Mouse (Mus musculus): ENCODE data around the gene Vdac2. TPM values are rescaled to one million over a fixed set of nuclear protein-coding genes. Genes with fewer than 3 reads are reported as not detected.
A peak's percentile ranks its signal among the peaks of the same experiment; 100 is the strongest.

The Vdac2 gene
- polyA plus RNA-seq, 1 experiment from 2014 or later: 264 TPM

DNA sequence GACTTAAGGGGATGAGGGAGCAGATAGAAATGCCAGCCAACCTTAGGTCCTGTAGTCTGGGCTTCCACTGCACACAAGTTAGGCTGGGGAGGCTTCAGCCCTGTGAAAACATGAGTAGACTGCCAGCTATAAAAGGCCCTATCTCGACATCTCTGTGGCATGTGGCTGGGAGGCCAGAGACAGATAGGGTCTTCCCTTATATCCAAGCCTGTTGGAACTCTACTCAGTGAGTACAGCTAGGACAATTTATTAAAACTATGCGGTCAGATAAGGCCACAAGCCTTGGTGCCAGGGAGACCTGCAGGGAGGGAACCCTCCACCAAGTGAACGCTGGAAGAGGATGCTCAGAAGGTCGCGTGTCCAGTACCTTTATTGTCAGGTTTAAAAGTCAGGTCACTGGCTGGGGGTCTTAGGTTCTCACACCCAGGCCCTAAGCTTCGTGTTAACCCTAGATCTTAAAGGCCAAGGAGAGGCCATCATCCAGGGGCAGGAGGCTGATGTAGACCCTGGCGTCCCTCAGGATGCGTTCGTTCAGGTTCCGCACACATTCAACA lies 21.9 kb downstream of the Vdac2 start:
- no peak for ATAC-seq (ENCODE audit: insufficient read depth, low FRiP score, low read depth)
- Histone ChIP-seq H3K9ac (no peak overlapping the region; the same call in 1 of the 2 replicates), H3K9me3 (no peaks in the 10 kb centered on the region), H3K4me2 (peak overlapping the region; percentile 97), H3K4me3 (replicated peaks) (peak overlapping the region; percentile 60), H3K27me3 (replicated peaks) (no peaks in the 10 kb centered on the region), H3K36me3 (peaks cover 35% of the 10 kb centered on the region), H3K4me1 (peaks cover 24% of the 10 kb centered on the region), H3K27ac (peak overlapping the region; percentile 79)
- WGBS: 21% methylated on average over 10 of the region's 10 CpGs

DNA sequence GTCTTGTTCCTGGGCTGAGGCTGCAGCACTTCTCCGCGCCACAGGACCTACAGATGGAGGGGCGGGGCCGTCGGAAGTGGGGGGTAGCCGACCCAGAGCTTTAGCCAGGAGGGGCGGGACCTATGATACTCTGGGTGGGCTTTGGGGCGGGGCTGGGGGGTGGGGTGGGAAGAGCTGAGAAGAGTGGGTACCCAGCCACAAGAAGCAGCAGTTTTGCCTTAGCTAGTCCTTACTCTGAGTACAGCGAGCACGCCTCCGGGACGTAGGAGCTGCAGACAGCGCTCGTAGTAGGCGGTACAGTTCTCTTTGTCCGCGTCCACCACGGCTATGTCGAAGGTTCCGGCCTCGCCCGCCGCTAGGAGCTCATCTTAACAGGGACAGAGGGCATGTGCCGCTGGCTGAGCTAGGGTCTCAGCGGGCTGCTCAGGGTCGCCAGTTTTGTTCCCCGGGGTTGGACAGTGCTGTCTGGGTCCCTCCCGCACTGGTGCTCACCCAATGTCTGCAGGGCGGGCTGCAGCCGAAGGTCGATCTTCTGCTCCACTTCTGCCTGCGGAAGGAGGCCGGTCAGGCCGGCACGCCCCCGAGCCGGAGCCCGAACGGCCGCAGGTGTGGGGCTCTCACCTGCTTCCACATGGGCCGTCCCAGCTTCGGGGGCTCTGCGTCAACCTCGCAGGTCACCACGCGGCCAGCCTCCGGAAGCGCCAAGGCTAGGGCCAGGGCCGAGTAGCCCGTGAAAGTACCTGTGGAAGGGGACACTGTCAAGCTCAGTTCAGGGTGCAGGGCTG lies 22.5 kb downstream of the Vdac2 start:
- H3K36me3 ChIP-seq: peaks cover 28% of the 10 kb centered on the region
- peak overlapping the region; percentile 40 for H3K9ac ChIP-seq
- peaks cover 24% of the 10 kb centered on the region for H3K4me1 ChIP-seq
- H3K9me3 ChIP-seq: no peaks in the 10 kb centered on the region
- H3K4me2 ChIP-seq: peak overlapping the region; percentile 97
- peak overlapping the region; percentile 60 for H3K4me3 ChIP-seq (replicated peaks)
- ATAC-seq (ENCODE audit: insufficient read depth, low FRiP score, low read depth): peak; percentile 36
- H3K27ac ChIP-seq: peak overlapping the region; percentile 79
- under 1% methylated on average over 50 of the region's 50 CpGs for WGBS
- H3K27me3 ChIP-seq (replicated peaks): no peaks in the 10 kb centered on the region

DNA sequence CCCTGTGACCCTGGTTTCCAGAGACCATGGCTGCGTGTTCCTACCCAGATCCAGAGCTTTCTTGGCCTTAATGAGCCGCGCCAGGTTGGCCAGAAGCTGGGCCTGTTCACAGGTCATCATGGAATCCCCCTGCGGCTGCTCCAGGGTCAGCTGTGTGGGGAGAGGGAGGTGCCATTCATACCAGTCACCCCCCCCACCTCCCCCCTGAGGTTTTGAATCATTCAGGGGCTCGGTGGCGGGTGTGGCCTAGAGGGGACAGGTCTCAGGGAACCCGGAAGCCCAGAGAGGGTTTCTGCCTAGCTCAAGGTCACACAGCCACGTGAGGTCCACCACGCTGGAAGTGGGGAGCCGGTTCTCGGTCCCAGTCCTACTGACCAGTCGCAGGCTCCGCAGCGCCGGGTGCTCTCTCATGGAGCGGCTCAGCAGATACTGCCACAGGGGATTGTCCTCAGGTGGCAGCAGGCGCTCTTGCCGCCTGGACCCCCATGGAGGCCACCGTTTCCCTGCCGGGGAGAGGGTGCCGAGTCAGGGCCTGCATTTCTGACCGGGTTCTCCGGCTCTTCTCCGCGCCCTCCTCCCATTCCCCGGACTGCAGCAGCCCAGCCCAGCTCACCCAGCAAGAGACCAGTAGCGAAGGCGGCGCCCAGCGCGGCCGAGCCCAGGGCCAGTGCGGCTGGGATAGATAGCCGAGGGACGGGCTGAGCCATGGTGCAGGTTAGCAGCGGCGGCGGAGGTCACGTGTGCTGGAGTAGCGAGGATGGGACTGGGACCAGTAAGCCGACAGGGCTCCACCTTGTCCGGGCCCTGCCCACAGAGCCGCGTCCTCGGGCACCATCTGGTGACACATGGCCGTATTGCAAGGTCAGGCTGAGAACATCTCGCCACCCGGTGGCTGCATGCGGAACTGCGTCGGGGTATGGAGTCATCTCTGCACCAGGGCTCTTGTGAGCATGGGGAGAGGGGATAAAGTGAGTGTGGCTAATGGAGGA lies 23.4 kb downstream of the Vdac2 start, which contains the start of gene Comtd1:
Gene Comtd1, minus strand, starts transcription at position 812 of the 989 bp plus-strand sequence.
- Histone ChIP-seq H3K4me2 (peak within 1 kb of the TSS; percentile 97), H3K36me3 (peaks cover 20% of the 10 kb centered on the region), H3K27ac (peak within 1 kb of the TSS; percentile 79), H3K27me3 (replicated peaks) (no peaks in the 10 kb centered on the region), H3K4me1 (peaks cover 25% of the 10 kb centered on the region), H3K9ac (peak within 1 kb of the TSS; percentile 40), H3K4me3 (replicated peaks) (peak within 1 kb of the TSS; percentile 60), H3K9me3 (no peaks in the 10 kb centered on the region)
- ATAC-seq (ENCODE audit: insufficient read depth, low FRiP score, low read depth): peak; percentile 93
- under 1% methylated on average over 51 of the region's 51 CpGs for WGBS

DNA sequence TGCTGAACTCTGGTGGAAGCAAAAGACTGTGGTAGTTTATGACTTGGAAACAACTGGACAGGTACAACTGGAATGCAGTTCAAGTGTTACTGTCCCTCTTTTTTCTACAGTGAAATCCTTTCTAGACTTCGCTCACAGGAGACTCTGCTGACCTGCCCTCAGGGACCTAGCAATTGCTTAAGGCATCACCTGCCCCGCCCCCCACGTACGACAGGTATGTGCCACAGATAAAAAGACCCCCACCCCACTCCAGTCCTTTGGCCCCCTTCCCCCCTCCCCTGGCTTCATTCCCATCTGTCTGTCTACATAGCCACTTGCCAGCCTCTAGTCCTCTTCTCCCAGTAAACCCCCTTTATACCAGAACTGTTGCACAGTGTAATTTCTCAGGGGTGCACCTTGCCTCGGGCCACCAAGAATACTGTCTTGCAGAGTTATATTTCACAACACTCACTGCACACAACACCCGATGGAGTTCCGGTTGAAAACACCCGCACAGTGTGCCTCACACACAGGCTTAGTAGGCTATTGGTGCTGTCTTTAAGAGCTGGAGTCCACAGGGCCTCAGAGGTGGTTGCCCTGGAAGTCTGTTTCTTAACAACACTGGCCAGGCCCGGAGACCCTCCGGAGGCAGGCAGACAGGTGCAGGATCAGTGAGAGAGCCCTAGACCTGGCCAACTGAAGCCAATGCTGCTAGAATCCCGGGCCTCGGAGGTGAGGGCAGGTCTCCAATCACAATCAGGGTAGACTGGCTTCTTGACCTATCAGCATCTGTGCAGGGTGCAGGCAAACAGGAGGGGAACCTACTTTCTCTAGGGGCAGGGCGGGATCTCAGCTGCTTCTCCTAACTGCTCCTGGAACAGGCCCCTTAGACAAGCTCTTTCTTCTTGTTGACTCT lies 24.7 kb downstream of the Vdac2 start:
- Histone ChIP-seq H3K4me3 (replicated peaks) (no peak overlapping the region), H3K27me3 (replicated peaks) (no peaks in the 10 kb centered on the region), H3K4me2 (no peak overlapping the region), H3K9ac (no peak overlapping the region), H3K4me1 (peaks cover 33% of the 10 kb centered on the region), H3K9me3 (no peaks in the 10 kb centered on the region), H3K36me3 (peaks cover 10% of the 10 kb centered on the region; the same call in 1 of the 2 replicates), H3K27ac (no peak overlapping the region)
- 80% methylated on average over 13 of the region's 13 CpGs for whole genome bisulfite sequencing
- ATAC-seq (ENCODE audit: insufficient read depth, low FRiP score, low read depth): no peak

DNA sequence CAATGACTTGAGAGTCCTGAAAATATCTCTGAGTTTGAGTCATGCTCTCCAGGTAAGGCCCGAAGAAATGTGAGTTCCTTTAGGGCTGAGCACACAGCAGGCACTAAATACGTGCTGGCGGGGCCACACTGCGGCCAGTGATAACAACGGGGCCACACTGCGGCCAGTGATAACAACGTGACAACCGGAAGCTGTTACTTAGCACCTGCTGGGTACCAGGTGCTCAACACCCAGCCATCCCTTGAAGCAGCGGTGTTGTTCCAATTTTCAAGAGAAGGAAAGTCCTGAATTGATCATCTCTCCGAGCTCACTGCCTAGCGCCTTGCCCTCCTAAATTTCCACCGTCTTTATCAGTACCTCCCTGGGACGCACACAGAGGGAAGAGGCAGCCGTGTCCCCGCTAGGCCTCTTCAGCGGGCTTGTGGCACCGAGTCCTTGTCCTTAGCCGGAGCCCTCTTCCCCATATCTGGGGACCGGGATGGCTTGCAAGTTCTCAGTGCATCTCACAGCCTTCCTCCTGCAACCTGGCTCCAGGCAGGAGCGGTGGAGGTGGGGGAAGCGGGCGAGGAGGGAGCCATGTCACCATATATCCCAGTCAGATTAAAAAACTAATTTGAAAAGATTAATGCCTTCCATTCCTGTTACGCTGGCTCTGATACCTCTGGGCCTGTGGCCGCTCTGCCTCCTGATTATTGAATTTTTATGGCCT lies 25.5 kb downstream of the Vdac2 start:
- no peaks in the 10 kb centered on the region for H3K9me3 ChIP-seq
- ATAC-seq (ENCODE audit: insufficient read depth, low FRiP score, low read depth): 0 out of 2 replicates have a peak, but pooled peaks have one; percentile 13
- H3K36me3 ChIP-seq: peaks cover 5% of the 10 kb centered on the region; the same call in 1 of the 2 replicates
- no peak overlapping the region for H3K4me3 ChIP-seq (replicated peaks)
- H3K4me1 ChIP-seq: peaks cover 33% of the 10 kb centered on the region
- H3K9ac ChIP-seq: no peak overlapping the region
- H3K27ac ChIP-seq: no peak overlapping the region
- H3K27me3 ChIP-seq (replicated peaks): no peaks in the 10 kb centered on the region
- WGBS: 74% methylated on average over 24 of the region's 24 CpGs
- no peak overlapping the region for H3K4me2 ChIP-seq

DNA sequence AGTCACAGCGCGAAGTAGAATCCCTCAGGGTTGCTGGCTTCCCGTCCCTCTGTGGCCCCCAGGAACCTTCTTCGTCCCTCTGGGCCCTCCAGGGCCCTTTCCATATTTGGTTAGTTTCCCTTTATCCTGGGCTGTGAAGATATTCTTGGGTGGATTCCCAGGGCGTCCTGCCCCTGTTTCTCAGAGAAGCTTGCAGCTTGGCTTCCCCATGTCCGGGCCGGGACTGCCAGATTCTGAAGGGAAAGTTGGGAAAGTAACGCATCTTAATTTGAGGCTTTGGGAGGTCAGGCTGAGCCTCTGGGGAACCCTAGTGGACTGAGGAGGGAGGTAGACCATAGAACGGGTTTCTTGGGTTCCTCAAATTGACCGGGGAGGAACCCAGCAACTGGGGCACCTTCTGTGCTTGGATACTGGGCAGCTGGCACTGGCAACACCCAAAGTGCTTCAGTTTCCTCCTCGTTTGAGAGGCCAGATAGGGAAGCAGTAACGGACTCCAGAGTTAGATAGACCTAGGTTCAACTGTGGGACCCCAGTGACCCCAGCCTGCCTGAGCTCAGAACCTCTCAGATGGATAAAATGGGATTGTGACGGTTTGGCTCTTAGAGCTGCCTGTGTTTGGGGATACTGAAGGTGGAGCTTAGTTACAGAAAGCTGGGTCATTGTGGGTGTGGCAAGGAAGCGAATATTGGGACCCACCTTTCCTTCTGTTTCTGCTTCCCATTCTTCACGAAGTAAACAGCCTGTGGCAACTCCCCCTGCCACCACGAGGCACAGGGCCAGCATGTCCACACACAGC lies 27.2 kb downstream of the Vdac2 start:
- no peak overlapping the region for H3K27ac ChIP-seq
- H3K9me3 ChIP-seq: no peaks in the 10 kb centered on the region
- no peak overlapping the region for H3K4me2 ChIP-seq
- H3K9ac ChIP-seq: no peak overlapping the region
- 72% methylated on average over 16 of the region's 16 CpGs for WGBS
- no peaks in the 10 kb centered on the region for H3K36me3 ChIP-seq
- H3K27me3 ChIP-seq (replicated peaks): no peaks in the 10 kb centered on the region
- peaks cover 28% of the 10 kb centered on the region for H3K4me1 ChIP-seq
- no peak overlapping the region for H3K4me3 ChIP-seq (replicated peaks)
- no peak for ATAC-seq (ENCODE audit: insufficient read depth, low FRiP score, low read depth)

DNA sequence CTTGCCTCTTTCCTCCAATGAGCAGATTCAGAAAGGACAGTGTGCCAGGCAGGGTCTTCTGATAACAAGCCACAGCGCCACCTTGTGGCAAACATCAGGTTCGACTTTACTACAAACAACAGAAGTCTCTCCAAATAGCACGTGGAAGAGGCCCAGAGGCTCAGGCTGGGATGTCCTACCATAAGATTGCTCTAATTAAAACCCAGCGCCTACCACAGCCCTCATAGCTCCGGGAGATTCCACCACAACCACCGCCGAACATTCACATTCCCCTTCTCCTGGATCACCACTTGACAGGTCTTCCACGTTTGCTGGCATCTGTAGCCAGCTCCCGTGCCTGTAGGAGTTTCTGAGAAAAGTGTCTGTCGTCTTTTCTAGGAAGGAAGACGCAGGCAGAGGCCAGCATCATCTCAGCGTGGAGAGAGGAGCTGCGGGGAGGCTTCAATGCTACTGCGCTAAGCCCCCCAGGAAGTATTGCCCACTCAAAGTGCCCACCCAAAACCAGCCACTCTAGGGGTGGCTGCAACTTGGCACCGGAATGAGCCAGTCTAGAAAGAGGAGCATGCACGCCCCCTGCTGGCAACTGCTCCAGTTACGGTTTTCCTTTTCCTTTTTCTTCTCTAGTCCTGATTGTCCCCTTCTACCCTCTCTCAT lies 28.5 kb downstream of the Vdac2 start:
- WGBS: 10% methylated on average over 17 of the region's 17 CpGs
- no peak overlapping the region for H3K9ac ChIP-seq
- no peak for ATAC-seq (ENCODE audit: insufficient read depth, low FRiP score, low read depth)

DNA sequence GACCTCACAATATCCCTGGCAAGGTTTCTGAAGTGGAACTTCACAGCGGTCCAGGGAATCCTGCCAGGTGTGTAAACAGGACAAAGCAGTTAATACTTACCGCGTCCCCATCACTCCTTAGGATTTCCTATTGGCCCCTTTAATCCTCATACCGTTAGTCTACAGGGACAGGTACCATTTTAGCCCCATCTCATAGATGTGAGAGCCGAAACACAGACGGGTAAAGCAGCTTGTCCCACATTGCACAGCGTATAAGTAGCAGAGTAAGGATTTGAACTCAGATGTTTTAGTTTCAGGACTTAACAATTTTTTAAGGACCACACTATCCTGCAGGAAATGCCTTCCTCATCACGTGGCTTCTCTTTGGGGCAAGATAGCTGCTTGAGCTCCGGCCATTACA lies 29.2 kb downstream of the Vdac2 start:
- WGBS: 59% methylated on average over 9 of the region's 9 CpGs
- no peak for ATAC-seq (ENCODE audit: insufficient read depth, low FRiP score, low read depth)
- peak overlapping the region; percentile 57 for H3K4me2 ChIP-seq

More for the DNA sequence above, 28.5 kb downstream of the Vdac2 start:
- Histone ChIP-seq H3K4me3 (replicated peaks) (peak overlapping the region; percentile 25; the same call in 1 of the 2 replicates), H3K27ac (peak overlapping the region; percentile 38; the same call in 1 of the 2 replicates), H3K9me3 (no peaks in the 10 kb centered on the region), H3K4me2 (peak overlapping the region; percentile 57), H3K4me1 (peaks cover 17% of the 10 kb centered on the region), H3K36me3 (no peaks in the 10 kb centered on the region), H3K27me3 (replicated peaks) (no peaks in the 10 kb centered on the region)

DNA sequence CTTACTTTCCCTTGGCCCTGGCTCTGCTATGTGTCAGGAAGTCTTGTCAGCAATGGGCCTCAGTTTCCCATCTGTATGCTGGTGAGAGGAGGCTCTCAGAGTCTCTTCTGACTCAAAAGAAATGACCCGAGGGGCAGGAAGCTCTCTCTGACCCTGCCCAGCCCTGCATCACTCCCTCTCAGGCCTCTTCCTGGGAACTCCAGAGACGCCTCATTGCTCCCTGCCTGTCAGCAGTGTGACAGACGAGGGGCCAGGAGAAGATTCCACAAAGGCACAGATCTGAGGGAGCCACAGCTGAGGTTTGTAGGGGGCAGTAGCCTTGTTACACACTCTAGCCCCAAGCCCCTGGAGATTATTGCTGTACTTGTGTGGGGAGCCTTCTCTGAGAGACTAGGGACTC lies 30.9 kb downstream of the Vdac2 start:
- Histone ChIP-seq H3K36me3 (no peaks in the 10 kb centered on the region), H3K9me3 (no peaks in the 10 kb centered on the region), H3K9ac (no peak overlapping the region), H3K27ac (peak overlapping the region; percentile 36; the same call in 1 of the 2 replicates), H3K4me2 (no peak overlapping the region), H3K4me1 (peaks cover 17% of the 10 kb centered on the region), H3K27me3 (replicated peaks) (no peaks in the 10 kb centered on the region), H3K4me3 (replicated peaks) (no peak overlapping the region)
- no peak; the same call in 1 of the 2 replicates for ATAC-seq (ENCODE audit: insufficient read depth, low FRiP score, low read depth)
- WGBS: 51% methylated on average over 3 of the region's 3 CpGs

More for the DNA sequence above, 29.2 kb downstream of the Vdac2 start:
- H3K27me3 ChIP-seq (replicated peaks): no peaks in the 10 kb centered on the region
- peak overlapping the region; percentile 38; the same call in 1 of the 2 replicates for H3K27ac ChIP-seq
- H3K4me3 ChIP-seq (replicated peaks): no peak overlapping the region
- H3K36me3 ChIP-seq: no peaks in the 10 kb centered on the region
- peaks cover 17% of the 10 kb centered on the region for H3K4me1 ChIP-seq
- H3K9ac ChIP-seq: no peak overlapping the region
- no peaks in the 10 kb centered on the region for H3K9me3 ChIP-seq
